Mouse (Mus musculus): ENCODE results near the gene Tob1. TPM values are rescaled to one million over a fixed set of nuclear protein-coding genes. Genes with fewer than 3 reads are reported as not detected.

The Tob1 gene
- polyA plus RNA-seq, 1 experiment = 180 TPM

GRCm38 (mm10) chr11:94213735-94214594, 2.7 kb downstream of the Tob1 start:
- Histone ChIP-seq H3K27ac (ENCODE audit: insufficient read depth, low read depth, low read length) (peak overlapping the region; percentile 5; the same call in 1 of the 2 replicates), H3K4me3 (ENCODE audit: low read depth, low read length) (peak overlapping the region; percentile 62), H3K36me3 (ENCODE audit: control insufficient read depth, insufficient read depth, low read length) (peaks cover 18% of the 10 kb centered on the region), H3K27me3 (ENCODE audit: control insufficient read depth, insufficient read depth, low read length) (no peaks in the 10 kb centered on the region), H3K4me1 (ENCODE audit: control insufficient read depth, insufficient read depth, insufficient read length, low read length) (no peaks in the 10 kb centered on the region)
- WGBS = 74% methylated on average over 29 of the region's 29 CpGs
- TF ChIP-seq CTCF (IDR thresholded peaks at IDR 0.05; ENCODE audit: extremely low read depth, insufficient read length, insufficient replicate concordance, low read depth, low read length) (no peak), POLR2A (IDR thresholded peaks at IDR 0.05; ENCODE audit: low read depth, low read length) (no peak)

GRCm38 (mm10) chr11:94215581-94215980, 4.3 kb downstream of the Tob1 start:
- H3K4me3 ChIP-seq (ENCODE audit: low read depth, low read length) = no peak overlapping the region
- H3K36me3 ChIP-seq (ENCODE audit: control insufficient read depth, insufficient read depth, low read length) = peaks cover 18% of the 10 kb centered on the region
- no peak overlapping the region for H3K27ac ChIP-seq (ENCODE audit: insufficient read depth, low read depth, low read length)
- H3K27me3 ChIP-seq (ENCODE audit: control insufficient read depth, insufficient read depth, low read length) = no peaks in the 10 kb centered on the region
- WGBS = 87% methylated on average over 3 of the region's 3 CpGs
- H3K4me1 ChIP-seq (ENCODE audit: control insufficient read depth, insufficient read depth, insufficient read length, low read length) = no peaks in the 10 kb centered on the region
- TF ChIP-seq POLR2A (IDR thresholded peaks at IDR 0.05; ENCODE audit: low read depth, low read length) = no peak
- TF ChIP-seq CTCF (IDR thresholded peaks at IDR 0.05; ENCODE audit: extremely low read depth, insufficient read length, insufficient replicate concordance, low read depth, low read length) = no peak

GRCm38 (mm10) chr11:94216247-94216646, 5.0 kb downstream of the Tob1 start:
- no peaks in the 10 kb centered on the region for H3K27me3 ChIP-seq (ENCODE audit: control insufficient read depth, insufficient read depth, low read length)
- 45% methylated on average over 2 of the region's 2 CpGs for WGBS
- no peak for TF ChIP-seq CTCF (IDR thresholded peaks at IDR 0.05; ENCODE audit: extremely low read depth, insufficient read length, insufficient replicate concordance, low read depth, low read length)
- no peak for TF ChIP-seq POLR2A (IDR thresholded peaks at IDR 0.05; ENCODE audit: low read depth, low read length)
- peaks cover 18% of the 10 kb centered on the region for H3K36me3 ChIP-seq (ENCODE audit: control insufficient read depth, insufficient read depth, low read length)
- no peak overlapping the region for H3K27ac ChIP-seq (ENCODE audit: insufficient read depth, low read depth, low read length)
- no peaks in the 10 kb centered on the region for H3K4me1 ChIP-seq (ENCODE audit: control insufficient read depth, insufficient read depth, insufficient read length, low read length)
- H3K4me3 ChIP-seq (ENCODE audit: low read depth, low read length) = no peak overlapping the region

GRCm38 (mm10) chr11:94221257-94221656, 10.0 kb downstream of the Tob1 start:
- TF ChIP-seq POLR2A (IDR thresholded peaks at IDR 0.05; ENCODE audit: low read depth, low read length) (no peak), CTCF (IDR thresholded peaks at IDR 0.05; ENCODE audit: extremely low read depth, insufficient read length, insufficient replicate concordance, low read depth, low read length) (no peak)
- 93% methylated on average over 7 of the region's 7 CpGs for WGBS

GRCm38 (mm10) chr11:94223531-94223930, 12.3 kb downstream of the Tob1 start:
- Histone ChIP-seq H3K27me3 (ENCODE audit: control insufficient read depth, insufficient read depth, low read length) (no peaks in the 10 kb centered on the region), H3K36me3 (ENCODE audit: control insufficient read depth, insufficient read depth, low read length) (no peaks in the 10 kb centered on the region), H3K4me1 (ENCODE audit: control insufficient read depth, insufficient read depth, insufficient read length, low read length) (peaks cover 13% of the 10 kb centered on the region; the same call in 1 of the 2 replicates), H3K27ac (ENCODE audit: insufficient read depth, low read depth, low read length) (no peak overlapping the region), H3K4me3 (ENCODE audit: low read depth, low read length) (no peak overlapping the region)
- 85% methylated on average over 9 of the region's 9 CpGs for WGBS
- no peak for TF ChIP-seq POLR2A (IDR thresholded peaks at IDR 0.05; ENCODE audit: low read depth, low read length)
- no peak for TF ChIP-seq CTCF (IDR thresholded peaks at IDR 0.05; ENCODE audit: extremely low read depth, insufficient read length, insufficient replicate concordance, low read depth, low read length)

More at GRCm38 (mm10) chr11:94221257-94221656, 10.0 kb downstream of the Tob1 start:
- Histone ChIP-seq H3K4me3 (ENCODE audit: low read depth, low read length) (no peak overlapping the region), H3K4me1 (ENCODE audit: control insufficient read depth, insufficient read depth, insufficient read length, low read length) (peaks cover 2% of the 10 kb centered on the region; the same call in 1 of the 2 replicates), H3K27me3 (ENCODE audit: control insufficient read depth, insufficient read depth, low read length) (no peaks in the 10 kb centered on the region), H3K36me3 (ENCODE audit: control insufficient read depth, insufficient read depth, low read length) (no peaks in the 10 kb centered on the region), H3K27ac (ENCODE audit: insufficient read depth, low read depth, low read length) (no peak overlapping the region)

- H3K4me3 ChIP-seq (ENCODE audit: low read depth, low read length) = peak overlapping the region; percentile 2; the same call in 1 of the 2 replicates
- peak overlapping the region; percentile 68 for H3K27ac ChIP-seq (ENCODE audit: insufficient read depth, low read depth, low read length)
- 5% methylated on average over 7 of the region's 7 CpGs for WGBS
- TF ChIP-seq CTCF (IDR thresholded peaks at IDR 0.05; ENCODE audit: extremely low read depth, insufficient read length, insufficient replicate concordance, low read depth, low read length) = peak; percentile 37; the same call in 1 of the 2 replicates
- no peak for TF ChIP-seq POLR2A (IDR thresholded peaks at IDR 0.05; ENCODE audit: low read depth, low read length)
- H3K27me3 ChIP-seq (ENCODE audit: control insufficient read depth, insufficient read depth, low read length) = no peaks in the 10 kb centered on the region
- peaks cover 18% of the 10 kb centered on the region; the same call in 1 of the 2 replicates for H3K4me1 ChIP-seq (ENCODE audit: control insufficient read depth, insufficient read depth, insufficient read length, low read length)
- H3K36me3 ChIP-seq (ENCODE audit: control insufficient read depth, insufficient read depth, low read length) = no peaks in the 10 kb centered on the region
These were observed 14.7 kb downstream of the Tob1 start for GRCm38 (mm10) chr11:94225985-94226384.

- TF ChIP-seq POLR2A (IDR thresholded peaks at IDR 0.05; ENCODE audit: low read depth, low read length) (no peak), CTCF (IDR thresholded peaks at IDR 0.05; ENCODE audit: extremely low read depth, insufficient read length, insufficient replicate concordance, low read depth, low read length) (no peak)
- 49% methylated on average over 9 of the region's 9 CpGs for WGBS
- no peak overlapping the region for H3K27ac ChIP-seq (ENCODE audit: insufficient read depth, low read depth, low read length)
These were observed 17.2 kb downstream of the Tob1 start for GRCm38 (mm10) chr11:94228416-94228815.

More at GRCm38 (mm10) chr11:94228416-94228815, 17.2 kb downstream of the Tob1 start:
- Histone ChIP-seq H3K27me3 (ENCODE audit: control insufficient read depth, insufficient read depth, low read length) (no peaks in the 10 kb centered on the region), H3K4me1 (ENCODE audit: control insufficient read depth, insufficient read depth, insufficient read length, low read length) (peaks cover 22% of the 10 kb centered on the region), H3K4me3 (ENCODE audit: low read depth, low read length) (no peak overlapping the region), H3K36me3 (ENCODE audit: control insufficient read depth, insufficient read depth, low read length) (no peaks in the 10 kb centered on the region)
